Mouse (Mus musculus) limb, embryonic 14.5 days (tissue): Measurements from ENCODE around the gene Scgb1b24. TPM values are rescaled to one million over a fixed set of nuclear protein-coding genes. Genes with fewer than 3 reads are reported as not detected.

ENCODE experiments used
- ATAC-seq: fragments of 200-750 bp; cut with Nextera tagmentation; 2 replicates; pipeline ENCODE4 v1.8.0; 2017; ENCODE audit warnings: low read depth, moderate number of reproducible peaks, moderate TSS enrichment; ENCODE audit not compliant: low FRiP score
- DNase-seq: peaks from one replicate; pipeline ENCODE4 v3.0.0-alpha.2; 2015; ENCODE audit warnings: low spot score
- H3K27ac ChIP-seq: fragments of 300-500 bp; sonication (generic); replicated peaks from 2 replicates; pipeline ENCODE4 v1.5.1; 2014; ENCODE audit warnings: low read depth, mild to moderate bottlenecking, low read length, moderate library complexity, mixed read lengths
- H3K27me3 ChIP-seq: fragments of 300-500 bp; sonication (generic); 2 replicates; pipeline ENCODE4 v1.6.1; 2014; ENCODE audit warnings: low read length, mixed read lengths; ENCODE audit not compliant: control insufficient read depth, insufficient read depth
- H3K36me3 ChIP-seq: fragments of 300-500 bp; sonication (generic); 2 replicates; pipeline ENCODE4 v1.6.1; 2014; ENCODE audit warnings: mild to moderate bottlenecking, low read length, moderate library complexity, mixed read lengths; ENCODE audit not compliant: control insufficient read depth, insufficient read depth
- H3K4me1 ChIP-seq: fragments of 300-500 bp; sonication (generic); 2 replicates; pipeline ENCODE4 v1.6.1; 2014; ENCODE audit warnings: antibody characterized with exemption, low read length, mixed read lengths; ENCODE audit not compliant: control insufficient read depth, insufficient read depth
- H3K4me2 ChIP-seq: fragments of 300-500 bp; sonication (generic); replicated peaks from 2 replicates; pipeline ENCODE4 v1.6.1; 2014; ENCODE audit warnings: low read depth, mild to moderate bottlenecking, low read length, moderate library complexity; ENCODE audit not compliant: severe bottlenecking
- H3K4me3 ChIP-seq: fragments of 300-500 bp; sonication (generic); replicated peaks from 2 replicates; pipeline ENCODE4 v1.5.1; 2014; ENCODE audit warnings: low read length
- H3K9ac ChIP-seq: fragments of 300-500 bp; sonication (generic); 2 replicates; pipeline ENCODE4 v1.6.1; 2014; ENCODE audit warnings: mild to moderate bottlenecking, low read depth, low read length, moderate library complexity; ENCODE audit not compliant: severe bottlenecking
- H3K9me3 ChIP-seq: fragments of 300-500 bp; sonication (generic); 2 replicates; pipeline ENCODE4 v1.6.1; 2016; ENCODE audit warnings: low read length; ENCODE audit not compliant: control insufficient read depth
- POLR2A ChIP-seq: fragments of 200-500 bp; IDR thresholded peaks from 2 replicates; pipeline ENCODE4 v1.8.0; 2012; ENCODE audit warnings: inconsistent platforms, mild to moderate bottlenecking, moderate library complexity, borderline replicate concordance; ENCODE audit not compliant: insufficient read depth, insufficient read length; ENCODE audit errors: extremely low read depth
- WGBS: fragments of 180-500 bp; shearing (Covaris S2); extraction: QIAGEN DNeasy Blood & Tissue Kit; methylation state at CpG from one replicate; pipeline ENCODE4 v1.1.7; 2014; 5-methylcytosine and 5-hydroxymethylcytosine counted together
- polyA plus RNA-seq, 2 experiments: library from polyadenylated mRNA; depleted of rRNA in 1 of 2; stranded (reverse) in 1 of 2; unstranded in 1 of 2; fragments of >200 nt; fragmentation: Nextera tagmentation in 1 of 2; extraction: Ambion mirVana in 1 of 2; gene quantifications; 2 replicates each; pipeline versions ENCODE4 v1.2.1 to v1.2.3; 2012 to 2014

The Scgb1b24 gene
- not detected in 2 replicates for polyA plus RNA-seq (2012; rRNA removed)
- polyA plus RNA-seq (2014; fragmentation: Nextera tagmentation; extraction: Ambion mirVana): not detected in 2 replicates

GRCm38 (mm10) chr7:33743499-33743898 is at the start of gene Scgb1b24:
Scgb1b24 (plus strand) TSS chr7:33743799.
- Histone ChIP-seq H3K4me1 (no peaks in the 10 kb centered on the region), H3K27me3 (no peaks in the 10 kb centered on the region), H3K4me2 (no peak within 1 kb of the TSS), H3K36me3 (no peaks in the 10 kb centered on the region), H3K4me3 (no peak within 1 kb of the TSS), H3K9me3 (no peaks in the 10 kb centered on the region; the same call in 1 of the 2 replicates), H3K27ac (no peak within 1 kb of the TSS), H3K9ac (no peak within 1 kb of the TSS)
- whole genome bisulfite sequencing: 78% methylated on average over 3 of the region's 3 CpGs
- DNase-seq (no peak), ATAC-seq (no peak)
- no peak for TF ChIP-seq POLR2A

GRCm38 (mm10) chr7:33739212-33739611 is 4.4 kb upstream of the Scgb1b24 start, which contains the start of gene Scgb2b24:
Scgb2b24 (minus strand) TSS chr7:33739312.
- ATAC-seq: no peak
- Histone ChIP-seq H3K36me3 (no peaks in the 10 kb centered on the region), H3K4me2 (no peak within 1 kb of the TSS), H3K9me3 (peaks cover 21% of the 10 kb centered on the region; the same call in 1 of the 2 replicates), H3K4me3 (no peak within 1 kb of the TSS), H3K27me3 (no peaks in the 10 kb centered on the region), H3K9ac (no peak within 1 kb of the TSS), H3K27ac (no peak within 1 kb of the TSS), H3K4me1 (no peaks in the 10 kb centered on the region)
- 75% methylated on average over 2 of the region's 2 CpGs for WGBS
- no peak for DNase-seq
- no peak for TF ChIP-seq POLR2A

Other genes with a start within 250 kb of the Scgb1b24 start
- gene Scgb2b21, start 223.3 kb upstream of the Scgb1b24 start, polyA plus RNA-seq (2012; rRNA removed): not detected in 2 replicates
- not detected in 2 replicates for gene Scgb2b21, start 223.3 kb upstream of the Scgb1b24 start, polyA plus RNA-seq (2014; fragmentation: Nextera tagmentation; extraction: Ambion mirVana)
- not detected in 2 replicates for gene Scgb2b24, start 4.5 kb upstream of the Scgb1b24 start, polyA plus RNA-seq (2012; rRNA removed)
- not detected in 2 replicates for gene Scgb2b24, start 4.5 kb upstream of the Scgb1b24 start, polyA plus RNA-seq (2014; fragmentation: Nextera tagmentation; extraction: Ambion mirVana)
- gene Scgb2b26, start 201.2 kb downstream of the Scgb1b24 start, polyA plus RNA-seq (2012; rRNA removed): not detected in 2 replicates
- not detected in 2 replicates for gene Scgb2b26, start 201.2 kb downstream of the Scgb1b24 start, polyA plus RNA-seq (2014; fragmentation: Nextera tagmentation; extraction: Ambion mirVana)